Mouse (Mus musculus): ENCODE measurements around the gene Nrip1. TPM values are rescaled to one million over a fixed set of nuclear protein-coding genes. Genes with fewer than 3 reads are reported as not detected.

Nrip1 gene
- polyA plus RNA-seq, 1 experiment from 2014 or later: 37.2 TPM

DNA sequence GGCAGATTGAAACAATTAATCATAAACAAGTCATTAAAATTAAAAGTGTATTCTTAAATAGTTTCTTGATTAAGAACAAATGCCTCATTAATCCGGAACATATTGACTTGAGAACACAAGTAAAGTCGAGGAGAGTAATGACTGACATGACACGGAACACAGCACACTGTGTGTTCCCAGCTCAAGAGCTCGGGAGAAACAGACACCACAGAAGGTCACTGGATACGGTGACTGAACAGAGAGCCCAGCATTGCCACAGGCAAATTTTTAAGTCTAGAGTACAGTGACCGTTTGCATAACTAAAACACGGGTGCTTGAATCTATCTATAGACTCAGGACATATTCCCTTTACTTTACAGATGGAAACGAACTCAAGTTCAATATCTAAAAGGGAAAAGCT, 134.3 kb downstream of the Nrip1 start:
- no peak for ATAC-seq (ENCODE audit: insufficient number of reproducible peaks, insufficient read depth, low FRiP score, low TSS enrichment, low read depth)
- 0 out of 2 replicates have a peak, but pooled peaks cover 4% of the 10 kb centered on the region for H3K4me1 ChIP-seq (replicated peaks)
- WGBS: 46% methylated on average over 8 of the region's 8 CpGs
- H3K9me3 ChIP-seq: no peaks in the 10 kb centered on the region
- no peaks in the 10 kb centered on the region for H3K27me3 ChIP-seq
- H3K36me3 ChIP-seq: no peaks in the 10 kb centered on the region
- H3K4me3 ChIP-seq (replicated peaks): no peak overlapping the region
- no peak overlapping the region for H3K4me2 ChIP-seq
- no peak overlapping the region for H3K9ac ChIP-seq (replicated peaks)
- no peak overlapping the region for H3K27ac ChIP-seq

DNA sequence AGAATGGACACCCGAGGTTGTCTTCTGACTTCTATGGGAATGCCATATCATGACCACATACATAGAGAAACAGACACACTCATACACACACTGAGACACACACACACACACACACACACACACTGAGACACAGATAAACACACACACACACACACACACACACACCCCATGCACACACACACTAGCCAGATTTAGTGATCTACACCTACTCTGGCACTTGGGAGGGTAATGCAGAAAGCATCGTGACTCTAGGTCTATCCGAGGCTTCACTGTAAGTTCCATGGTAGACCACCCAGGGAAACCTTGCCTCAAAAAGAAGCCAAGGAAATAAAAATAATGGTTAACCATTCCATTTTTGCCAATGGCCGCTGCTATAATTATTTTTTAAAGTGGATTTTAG, 134.8 kb downstream of the Nrip1 start:
- ATAC-seq (ENCODE audit: insufficient number of reproducible peaks, insufficient read depth, low FRiP score, low TSS enrichment, low read depth): no peak
- 80% methylated on average over 4 of the region's 4 CpGs for WGBS

More for the DNA sequence above, 134.8 kb downstream of the Nrip1 start:
- Histone ChIP-seq H3K27ac (no peak overlapping the region), H3K4me2 (no peak overlapping the region), H3K4me1 (replicated peaks) (0 out of 2 replicates have a peak, but pooled peaks cover 4% of the 10 kb centered on the region), H3K36me3 (no peaks in the 10 kb centered on the region), H3K4me3 (replicated peaks) (no peak overlapping the region), H3K9ac (replicated peaks) (no peak overlapping the region), H3K9me3 (no peaks in the 10 kb centered on the region), H3K27me3 (no peaks in the 10 kb centered on the region)
